Mouse (Mus musculus): ENCODE data around the gene Gm20683. TPM values are rescaled to one million over a fixed set of nuclear protein-coding genes. Genes with fewer than 3 reads are reported as not detected.

The Gm20683 gene
- polyA plus RNA-seq, 1 experiment, result 29.1 TPM

DNA sequence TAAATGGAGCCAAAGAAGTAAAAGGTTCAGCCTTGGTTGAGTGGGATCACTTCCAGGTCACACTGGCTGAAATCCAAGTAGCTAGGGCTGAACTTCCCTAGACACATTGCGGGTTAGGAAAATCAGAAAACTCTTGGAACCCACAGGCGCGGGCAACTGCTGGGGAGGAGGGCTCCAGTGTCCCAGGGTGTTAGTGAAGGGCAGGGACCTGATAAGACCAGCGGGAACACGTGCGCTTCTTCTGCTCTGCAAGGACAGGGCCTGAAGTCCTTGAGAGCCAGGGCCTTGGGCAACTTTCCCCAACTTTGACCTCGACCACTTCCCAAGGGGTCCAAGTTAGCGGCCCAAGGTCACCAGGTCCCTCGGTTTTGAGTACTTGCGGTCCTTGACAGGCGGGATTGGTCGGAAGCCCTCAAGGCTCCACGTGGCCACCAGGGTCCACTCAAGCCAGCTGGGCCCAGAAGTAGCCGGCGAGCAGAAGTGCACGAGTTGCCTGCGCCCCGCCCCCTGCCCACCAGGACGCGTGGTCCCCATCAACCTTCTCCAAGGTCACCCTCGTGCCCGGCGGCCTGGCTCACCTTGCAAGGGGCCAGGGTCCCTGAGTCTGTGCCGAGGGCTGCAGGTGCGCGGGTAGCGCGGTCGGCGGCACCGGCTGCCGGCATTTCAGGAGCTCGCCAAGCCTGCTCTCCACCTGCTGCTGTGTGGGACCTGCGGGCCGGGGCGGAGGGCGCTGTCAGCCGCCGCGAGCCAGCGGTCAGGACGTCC, 26.5 kb upstream of the Gm20683 start:
- Histone ChIP-seq H3K4me3 (replicated peaks; ENCODE audit: extremely low read depth, low read depth, low read length) (peak overlapping the region; percentile 75), H3K4me1 (ENCODE audit: control insufficient read depth, insufficient read depth, low read length) (peaks cover 11% of the 10 kb centered on the region)
- under 1% methylated on average over 42 of the region's 42 CpGs for WGBS
- TF ChIP-seq CTCF (IDR thresholded peaks at IDR 0.05; ENCODE audit: insufficient read depth, low read length) (no peak), POLR2A (IDR thresholded peaks at IDR 0.05; ENCODE audit: borderline replicate concordance, extremely low read depth, low read depth, low read length) (no peak)
- peak; percentile 48 for DNase-seq

DNA sequence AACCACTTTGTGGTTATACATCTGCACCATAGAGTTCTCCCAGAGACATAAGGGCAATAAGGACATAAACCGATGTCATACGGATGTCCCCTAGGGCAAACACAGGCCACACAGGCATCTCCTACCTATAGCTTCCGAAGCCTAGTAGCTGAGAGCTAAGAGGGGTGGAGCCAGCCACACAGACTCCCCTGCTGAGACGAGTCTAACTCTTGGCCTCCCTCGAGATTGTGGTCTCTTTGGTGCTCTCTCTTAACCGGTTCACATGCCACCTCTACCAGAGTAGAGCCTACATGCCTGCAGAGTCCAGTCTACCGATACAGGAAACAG, 25.9 kb upstream of the Gm20683 start:
- Histone ChIP-seq H3K4me3 (replicated peaks; ENCODE audit: extremely low read depth, low read depth, low read length) (peak overlapping the region; percentile 75), H3K4me1 (ENCODE audit: control insufficient read depth, insufficient read depth, low read length) (peaks cover 11% of the 10 kb centered on the region)
- TF ChIP-seq CTCF (IDR thresholded peaks at IDR 0.05; ENCODE audit: insufficient read depth, low read length), result no peak
- TF ChIP-seq POLR2A (IDR thresholded peaks at IDR 0.05; ENCODE audit: borderline replicate concordance, extremely low read depth, low read depth, low read length), result no peak
- 14% methylated on average over 7 of the region's 7 CpGs for WGBS
- DNase-seq, result no peak

DNA sequence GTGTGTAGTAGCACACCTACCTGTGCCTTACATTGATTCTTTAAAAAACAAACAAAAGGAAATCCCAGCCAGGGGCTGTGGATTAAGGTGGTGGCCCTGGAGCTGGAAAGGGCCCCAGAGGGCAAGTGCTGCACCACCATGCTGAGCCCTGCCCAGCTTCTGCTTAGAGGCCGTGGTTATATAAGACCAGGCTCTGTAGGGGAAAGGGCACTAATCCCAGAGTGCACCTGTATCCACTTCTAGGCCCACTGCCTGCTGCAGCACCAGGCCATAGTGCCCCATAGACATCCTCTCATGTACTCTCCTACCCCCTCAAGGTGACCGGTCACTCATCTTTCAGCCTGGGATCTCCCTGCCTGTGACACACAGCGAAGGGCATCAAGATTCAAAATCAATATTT, 24.6 kb upstream of the Gm20683 start:
- H3K4me1 ChIP-seq (ENCODE audit: control insufficient read depth, insufficient read depth, low read length), result peaks cover 14% of the 10 kb centered on the region
- no peak for DNase-seq
- TF ChIP-seq CTCF (IDR thresholded peaks at IDR 0.05; ENCODE audit: insufficient read depth, low read length), result no peak
- no peak for TF ChIP-seq POLR2A (IDR thresholded peaks at IDR 0.05; ENCODE audit: borderline replicate concordance, extremely low read depth, low read depth, low read length)
- H3K4me3 ChIP-seq (replicated peaks; ENCODE audit: extremely low read depth, low read depth, low read length), result no peak overlapping the region
- 97% methylated on average over 3 of the region's 3 CpGs for WGBS

DNA sequence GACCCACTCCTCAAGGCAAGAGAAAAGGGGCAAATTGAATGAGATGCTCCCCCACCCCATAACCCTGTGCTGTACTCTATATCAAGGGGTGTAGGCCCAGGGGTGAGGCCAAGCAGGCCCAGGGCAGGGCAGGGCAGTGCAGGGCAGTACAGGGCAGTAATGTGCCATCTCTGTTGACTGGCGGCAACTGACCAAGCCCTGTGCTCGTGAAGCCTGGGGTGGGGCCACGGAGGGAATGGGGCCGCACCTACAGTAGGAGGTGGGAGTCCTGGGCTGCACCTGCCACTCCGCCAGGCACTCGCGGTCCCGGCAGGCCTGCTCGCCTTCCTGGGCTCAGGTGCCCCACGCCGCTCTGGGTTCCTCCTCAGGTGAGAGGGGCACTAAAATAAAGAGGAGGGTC, 23.7 kb upstream of the Gm20683 start:
- no peak for DNase-seq
- WGBS, result 87% methylated on average over 11 of the region's 11 CpGs
- no peak for TF ChIP-seq POLR2A (IDR thresholded peaks at IDR 0.05; ENCODE audit: borderline replicate concordance, extremely low read depth, low read depth, low read length)
- no peak for TF ChIP-seq CTCF (IDR thresholded peaks at IDR 0.05; ENCODE audit: insufficient read depth, low read length)
- no peak overlapping the region for H3K4me3 ChIP-seq (replicated peaks; ENCODE audit: extremely low read depth, low read depth, low read length)
- H3K4me1 ChIP-seq (ENCODE audit: control insufficient read depth, insufficient read depth, low read length), result peaks cover 19% of the 10 kb centered on the region

DNA sequence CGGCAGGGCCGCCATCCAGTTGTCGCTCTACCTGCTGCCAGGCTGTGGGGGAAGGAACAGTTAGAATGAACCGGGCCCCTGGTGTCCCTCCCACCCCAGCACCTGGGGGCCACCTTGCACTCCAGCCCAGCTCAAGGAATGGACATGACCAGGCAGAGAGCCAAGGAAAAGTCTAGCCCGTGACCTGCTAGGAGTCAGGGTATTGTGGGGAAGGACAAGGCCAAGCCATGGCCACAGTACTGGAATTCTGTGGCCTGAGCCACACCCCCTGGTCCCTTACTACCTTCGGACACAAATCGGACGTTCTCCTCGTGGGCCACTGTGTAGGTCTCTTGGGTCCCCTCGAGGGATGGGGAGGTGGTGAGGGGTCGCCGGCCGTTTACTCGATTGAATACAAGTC, 22.7 kb upstream of the Gm20683 start:
- peaks cover 19% of the 10 kb centered on the region for H3K4me1 ChIP-seq (ENCODE audit: control insufficient read depth, insufficient read depth, low read length)
- H3K4me3 ChIP-seq (replicated peaks; ENCODE audit: extremely low read depth, low read depth, low read length), result no peak overlapping the region
- DNase-seq, result no peak
- WGBS, result 89% methylated on average over 14 of the region's 14 CpGs
- TF ChIP-seq CTCF (IDR thresholded peaks at IDR 0.05; ENCODE audit: insufficient read depth, low read length) (no peak), POLR2A (IDR thresholded peaks at IDR 0.05; ENCODE audit: borderline replicate concordance, extremely low read depth, low read depth, low read length) (no peak)

DNA sequence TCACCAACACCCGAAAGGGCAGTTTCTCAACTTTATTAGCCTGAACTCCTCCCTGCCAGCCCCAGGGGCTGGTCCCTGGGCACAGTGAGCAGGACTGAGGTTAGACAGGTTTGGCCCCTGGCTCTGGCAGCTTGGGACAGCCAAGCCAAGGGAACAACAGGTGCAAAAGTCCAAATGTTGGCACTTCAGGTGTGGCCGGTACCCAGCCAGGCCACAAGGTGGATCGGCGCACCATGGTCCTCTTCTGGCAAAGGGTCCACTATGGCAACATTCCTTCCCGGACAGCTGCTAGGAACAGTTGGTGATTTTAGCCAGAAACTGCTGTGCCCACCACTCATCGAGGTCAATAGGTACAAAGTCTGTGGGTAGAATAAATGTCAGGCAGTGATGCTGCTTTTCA, 22.1 kb upstream of the Gm20683 start:
- Histone ChIP-seq H3K4me3 (replicated peaks; ENCODE audit: extremely low read depth, low read depth, low read length) (no peak overlapping the region), H3K4me1 (ENCODE audit: control insufficient read depth, insufficient read depth, low read length) (peaks cover 15% of the 10 kb centered on the region)
- TF ChIP-seq POLR2A (IDR thresholded peaks at IDR 0.05; ENCODE audit: borderline replicate concordance, extremely low read depth, low read depth, low read length) (no peak), CTCF (IDR thresholded peaks at IDR 0.05; ENCODE audit: insufficient read depth, low read length) (no peak)
- 90% methylated on average over 6 of the region's 6 CpGs for WGBS
- no peak for DNase-seq

DNA sequence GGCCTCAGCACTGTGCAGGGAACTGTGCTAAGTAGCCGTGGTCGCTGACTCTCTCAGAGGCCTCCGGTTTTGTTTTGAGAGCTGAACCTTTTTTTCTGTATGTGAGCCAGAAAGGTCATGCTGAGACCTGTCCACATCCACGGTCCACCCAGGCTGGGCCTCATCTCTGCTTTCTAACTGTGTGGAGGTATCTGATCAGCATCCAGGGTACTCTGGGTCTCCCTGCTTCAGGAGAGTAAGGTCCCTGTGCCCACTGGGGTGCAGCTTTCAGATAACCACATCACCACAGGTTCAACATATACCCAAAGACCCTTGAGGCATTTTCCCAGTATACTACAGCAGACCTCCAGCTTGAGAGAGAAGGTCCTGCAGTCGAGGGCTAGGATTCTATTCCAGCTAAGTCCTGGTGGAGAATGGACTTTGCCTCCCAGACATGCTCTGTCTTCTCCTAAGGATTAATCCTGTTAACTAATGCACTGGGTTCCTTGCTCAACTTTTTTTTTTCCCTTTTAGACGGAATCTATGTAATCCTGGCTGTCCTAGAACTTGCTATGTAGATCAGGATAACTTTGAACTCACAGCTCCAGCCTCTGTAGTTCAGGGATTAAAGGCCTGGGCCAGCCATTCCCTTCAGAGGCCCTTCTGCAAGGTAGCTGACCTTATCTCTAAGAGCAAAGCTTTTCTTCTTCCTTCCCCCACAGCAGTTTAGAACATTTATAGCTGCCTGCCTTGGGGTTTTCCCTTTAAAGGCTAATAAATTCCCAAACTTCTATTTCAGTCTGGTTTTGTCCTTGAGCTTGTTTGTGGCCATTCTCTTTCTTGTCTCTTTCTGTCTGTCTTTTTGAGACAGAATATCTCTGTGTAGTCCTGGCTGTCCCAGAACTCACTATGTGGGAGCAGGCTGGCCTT, 20.4 kb upstream of the Gm20683 start:
- 9% methylated on average over 6 of the region's 6 CpGs for WGBS
- DNase-seq, result no peak
- no peak for TF ChIP-seq POLR2A (IDR thresholded peaks at IDR 0.05; ENCODE audit: borderline replicate concordance, extremely low read depth, low read depth, low read length)
- no peak for TF ChIP-seq CTCF (IDR thresholded peaks at IDR 0.05; ENCODE audit: insufficient read depth, low read length)
- peaks cover 8% of the 10 kb centered on the region; the same call in 1 of the 2 replicates for H3K4me1 ChIP-seq (ENCODE audit: control insufficient read depth, insufficient read depth, low read length)
- peak overlapping the region; percentile 92 for H3K4me3 ChIP-seq (replicated peaks; ENCODE audit: extremely low read depth, low read depth, low read length)

DNA sequence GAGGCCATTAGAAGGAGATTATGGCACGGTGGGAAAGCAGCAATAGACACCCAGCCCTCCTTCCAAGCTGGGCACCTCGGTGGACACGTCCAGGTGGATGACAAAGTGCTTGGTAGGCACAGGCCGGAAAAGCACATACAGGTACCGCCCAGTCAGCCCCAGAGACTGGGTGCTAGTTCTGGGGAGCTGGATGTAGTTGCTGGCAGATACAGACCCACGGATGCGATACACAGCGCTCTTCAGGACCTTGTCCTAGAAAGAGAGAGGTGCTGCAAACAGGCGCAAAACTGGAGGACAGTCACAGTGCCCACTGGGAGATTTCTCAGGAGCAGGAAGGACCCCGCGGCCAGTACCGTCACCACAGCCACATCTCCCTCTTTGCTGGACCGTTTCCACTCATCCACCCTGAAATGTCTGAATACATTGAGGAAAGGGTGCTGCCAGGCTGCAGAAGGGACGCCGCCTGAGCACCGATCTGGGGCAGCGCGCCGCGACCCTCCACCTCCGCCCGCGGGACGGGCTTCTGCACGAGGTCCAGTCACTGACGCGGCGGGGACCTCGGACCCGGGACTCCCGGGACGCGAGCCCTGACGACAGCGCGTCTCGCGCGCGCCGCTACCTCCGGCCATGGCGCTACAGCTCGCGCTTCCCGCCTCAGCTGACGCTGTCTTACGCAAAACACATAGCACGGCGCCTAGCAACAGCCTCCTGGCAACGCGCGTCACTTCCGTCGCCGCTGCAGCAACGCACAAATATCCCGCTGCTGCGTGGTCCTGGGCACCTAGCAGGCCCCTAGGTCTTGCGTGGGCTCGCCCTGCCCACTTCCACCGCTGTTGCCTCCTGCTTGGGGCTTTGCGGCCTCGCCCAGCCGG, 19.5 kb upstream of the Gm20683 start, which contains the start of gene Wdr90:
Gene Wdr90 (minus strand): TSS at position 670 of the 872 bp plus-strand sequence.
- Histone ChIP-seq H3K4me1 (ENCODE audit: control insufficient read depth, insufficient read depth, low read length) (peaks cover 8% of the 10 kb centered on the region; the same call in 1 of the 2 replicates), H3K4me3 (replicated peaks; ENCODE audit: extremely low read depth, low read depth, low read length) (peak within 1 kb of the TSS; percentile 92)
- 2% methylated on average over 65 of the region's 65 CpGs for WGBS
- DNase-seq, result peak; percentile 90
- TF ChIP-seq POLR2A (IDR thresholded peaks at IDR 0.05; ENCODE audit: borderline replicate concordance, extremely low read depth, low read depth, low read length) (peak; percentile 85; the same call in 1 of the 2 replicates), CTCF (IDR thresholded peaks at IDR 0.05; ENCODE audit: insufficient read depth, low read length) (no peak)

DNA sequence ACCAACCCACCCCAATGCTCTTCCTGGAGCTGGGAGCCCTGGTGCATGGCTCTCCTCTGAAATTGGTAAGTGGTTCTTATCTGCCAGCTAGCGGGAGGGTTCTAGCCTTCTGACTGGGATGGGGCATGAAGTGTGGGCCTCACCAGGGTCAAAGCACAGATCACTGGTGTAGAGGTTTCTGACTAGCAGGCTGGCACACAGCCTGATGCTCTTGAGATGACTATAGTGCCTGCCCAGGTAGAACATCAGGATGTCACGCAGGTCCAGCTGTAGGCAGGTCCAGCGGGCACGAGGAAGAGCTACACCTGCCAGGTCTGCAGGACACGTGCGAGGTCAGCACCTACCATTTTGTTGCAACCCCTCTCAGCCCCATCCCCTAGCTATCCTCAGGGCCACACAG, 18.7 kb upstream of the Gm20683 start:
- no peak for DNase-seq
- TF ChIP-seq POLR2A (IDR thresholded peaks at IDR 0.05; ENCODE audit: borderline replicate concordance, extremely low read depth, low read depth, low read length) (no peak), CTCF (IDR thresholded peaks at IDR 0.05; ENCODE audit: insufficient read depth, low read length) (no peak)
- Histone ChIP-seq H3K4me3 (replicated peaks; ENCODE audit: extremely low read depth, low read depth, low read length) (no peak overlapping the region), H3K4me1 (ENCODE audit: control insufficient read depth, insufficient read depth, low read length) (peaks cover 8% of the 10 kb centered on the region; the same call in 1 of the 2 replicates)
- 89% methylated on average over 6 of the region's 6 CpGs for WGBS
